Mouse (Mus musculus) A20 (cell line): ENCODE data around the gene Tnni3.

Experiments used
- DNase-seq: peaks from one replicate; pipeline ENCODE4 v3.0.0-alpha.2; 2011; ENCODE audit warnings: low read depth, low spot score

Tnni3 gene

GRCm38 (mm10) chr7:4521231-4522003, 2.6 kb downstream of the Tnni3 start:
- DNase-seq: no peak

GRCm38 (mm10) chr7:4518487-4518886, 5.5 kb downstream of the Tnni3 start:
- DNase-seq: peak; percentile 17

GRCm38 (mm10) chr7:4516332-4517050, 7.5 kb downstream of the Tnni3 start, which contains the start of gene Tnnt1:
Gene Tnnt1, minus strand, starts transcription at chr7:4516382.
- DNase-seq: no peak

GRCm38 (mm10) chr7:4515853-4516252, 8.2 kb downstream of the Tnni3 start:
- DNase-seq: no peak

- DNase-seq: no peak
Measured at GRCm38 (mm10) chr7:4513829-4514712, 10.0 kb downstream of the Tnni3 start.

- DNase-seq: peak; percentile 68
Measured at GRCm38 (mm10) chr7:4513236-4513635, 10.8 kb downstream of the Tnni3 start.

- DNase-seq: no peak
Measured at GRCm38 (mm10) chr7:4511489-4512224, 12.4 kb downstream of the Tnni3 start.

- peak; percentile 65 for DNase-seq
Measured at GRCm38 (mm10) chr7:4509863-4510608, 14.0 kb downstream of the Tnni3 start.

GRCm38 (mm10) chr7:4508739-4509116, 15.3 kb downstream of the Tnni3 start:
- DNase-seq: no peak

- DNase-seq: peak; percentile 49
Measured at GRCm38 (mm10) chr7:4508062-4508738, 15.8 kb downstream of the Tnni3 start.

GRCm38 (mm10) chr7:4507220-4507619, 16.8 kb downstream of the Tnni3 start:
- no peak for DNase-seq

GRCm38 (mm10) chr7:4504646-4505435, 19.2 kb downstream of the Tnni3 start:
- peak; percentile 35 for DNase-seq

GRCm38 (mm10) chr7:4503858-4504257, 20.2 kb downstream of the Tnni3 start:
- no peak for DNase-seq

- DNase-seq: no peak
Measured at GRCm38 (mm10) chr7:4503100-4503499, 20.9 kb downstream of the Tnni3 start.

GRCm38 (mm10) chr7:4502421-4503090, 21.5 kb downstream of the Tnni3 start:
- DNase-seq: peak; percentile 70

- peak; percentile 96 for DNase-seq
Measured at GRCm38 (mm10) chr7:4501558-4502397, 22.3 kb downstream of the Tnni3 start, which contains the start of gene Ppp1r12c. Gene Ppp1r12c, minus strand, starts transcription at chr7:4501680.

GRCm38 (mm10) chr7:4500892-4501471, 23.0 kb downstream of the Tnni3 start:
- peak; percentile 65 for DNase-seq
